Comparison of ENCODE assay signal across 24 mouse cellular contexts in the genomic region with DNA sequence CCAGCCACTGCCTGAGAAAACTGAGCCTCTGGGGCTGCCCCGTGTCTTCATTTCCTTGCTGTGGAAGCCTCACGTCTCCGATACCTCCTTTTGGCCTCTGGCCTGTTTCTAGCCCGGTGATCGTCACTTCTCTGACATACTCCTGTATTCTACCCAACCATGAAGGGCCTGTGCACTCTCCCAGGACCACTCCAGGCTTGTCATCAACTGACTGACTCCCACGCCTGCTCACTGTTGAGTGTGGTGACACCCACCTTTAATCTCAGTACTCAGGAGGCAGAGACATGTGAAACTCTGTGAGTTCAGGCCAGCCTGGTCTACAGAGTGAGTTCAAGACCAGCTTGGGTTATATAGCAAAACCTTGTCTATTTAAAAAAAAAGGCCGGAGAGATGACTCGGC.
DNase-seq lines count a peak whose midpoint lies in the region; ATAC-seq and TF ChIP-seq lines count a peak whose summit lies in the region.
"Had no signal": no experiment of that assay in that cellular context is flagged by ENCODE, and none has a peak within 500 bp of the region (broad histone marks: within the 10 kb centered on the region; RNA-seq: fewer than 3 reads in every experiment).

No protein-coding gene starts in this region.

- TF ChIP-seq POLR2A in CH12.LX (IDR thresholded peaks at IDR 0.05; ENCODE audit: low read depth, low read length) = no peak

- 55% methylated on average over 8 of the region's 8 CpGs for WGBS in kidney, embryonic 15.5 days
- WGBS in kidney, postnatal 0 days = 56% methylated on average over 8 of the region's 8 CpGs

- ATAC-seq in kidney, embryonic 15.5 days (replicated peaks; ENCODE audit: low FRiP score) = peak; percentile 56; the same call in 1 of the 2 replicates
- no peak for ATAC-seq in kidney, postnatal 0 days (replicated peaks; ENCODE audit: low FRiP score, low read depth)
- ATAC-seq: CD4-positive, CD25-positive, alpha-beta regulatory T cell, adult 4 months; forebrain, embryonic 14.5 days; forebrain, embryonic 16.5 days had no signal

- no peak overlapping the region for H3K4me3 ChIP-seq in kidney, embryonic 15.5 days (replicated peaks)
- H3K4me3 ChIP-seq in kidney, postnatal 0 days (replicated peaks; ENCODE audit: low read depth, low read length) = no peak overlapping the region
- no peak overlapping the region for H3K4me3 ChIP-seq in CH12.LX (replicated peaks in 1 of 3; ENCODE audit: low read depth in 2 of 3, low read length in 2 of 3, poor library complexity in 1 of 3)
- H3K4me3 ChIP-seq: embryonic facial prominence, embryonic 13.5 days; embryonic facial prominence, embryonic 15.5 days; erythroblast, embryonic 14.5 days; forebrain, embryonic 10.5 days; forebrain, embryonic 12.5 days had no signal

- dilution Hi-C loops in CH12.LX (cut with MboI; ENCODE audit: extremely low pct_ligation_motif_present, extremely low pct_unique_long_range_greater_than_20kb, low sequenced_read_pairs) = no loop called here

- no peaks in the 10 kb centered on the region for H3K79me2 ChIP-seq in CH12.LX (replicated peaks; ENCODE audit: control insufficient read depth, extremely low read depth, insufficient read depth, poor library complexity, severe bottlenecking)

- no peak overlapping the region for H3K4me2 ChIP-seq in kidney, embryonic 15.5 days
- no peak overlapping the region for H3K4me2 ChIP-seq in kidney, postnatal 0 days (ENCODE audit: low read length)
- no peak overlapping the region for H3K4me2 ChIP-seq in CH12.LX (ENCODE audit: insufficient read depth, low read depth, poor library complexity, severe bottlenecking)
- H3K4me2 ChIP-seq: embryonic facial prominence, embryonic 13.5 days; embryonic facial prominence, embryonic 15.5 days; forebrain, embryonic 12.5 days had no signal

- no peaks in the 10 kb centered on the region for H3K9me3 ChIP-seq in kidney, embryonic 15.5 days (replicated peaks)
- no peaks in the 10 kb centered on the region for H3K9me3 ChIP-seq in kidney, postnatal 0 days (replicated peaks; ENCODE audit: low read length)
- H3K9me3 ChIP-seq in CH12.LX (replicated peaks; ENCODE audit: low read length) = no peaks in the 10 kb centered on the region
- H3K9me3 ChIP-seq: embryonic facial prominence, embryonic 13.5 days; embryonic facial prominence, embryonic 15.5 days; forebrain, embryonic 10.5 days; forebrain, embryonic 12.5 days had no signal

- H3K27ac ChIP-seq in kidney, embryonic 15.5 days = no peak overlapping the region
- H3K27ac ChIP-seq in kidney, postnatal 0 days = no peak overlapping the region
- H3K27ac ChIP-seq in CH12.LX (ENCODE audit: insufficient read depth, low read depth) = no peak overlapping the region
- H3K27ac ChIP-seq: embryonic facial prominence, embryonic 13.5 days; embryonic facial prominence, embryonic 15.5 days; forebrain, embryonic 10.5 days; forebrain, embryonic 12.5 days had no signal

- H3K9ac ChIP-seq in kidney, embryonic 15.5 days = no peak overlapping the region
- no peak overlapping the region for H3K9ac ChIP-seq in kidney, postnatal 0 days (ENCODE audit: low read depth, low read length)
- no peak overlapping the region for H3K9ac ChIP-seq in CH12.LX (ENCODE audit: insufficient read depth, low read depth)
- H3K9ac ChIP-seq: embryonic facial prominence, embryonic 13.5 days; embryonic facial prominence, embryonic 15.5 days; forebrain, embryonic 12.5 days had no signal

- in situ Hi-C loops in CH12.LX (cut with MboI; ENCODE audit: low pct_ligation_motif_present, low pct_unique_long_range_greater_than_20kb, low sequenced_read_pairs) = no loop called here

- H3K4me1 ChIP-seq in kidney, embryonic 15.5 days = no peaks in the 10 kb centered on the region
- no peaks in the 10 kb centered on the region for H3K4me1 ChIP-seq in kidney, postnatal 0 days (replicated peaks; ENCODE audit: insufficient read depth, low read length)
- H3K4me1 ChIP-seq in CH12.LX (ENCODE audit: control insufficient read depth in 1 of 2, insufficient read depth in 2 of 2) = peaks cover 0 to 13% of the 10 kb centered on the region in 2 experiments; a peak in 2 of 4 replicates
- H3K4me1 ChIP-seq: embryonic facial prominence, embryonic 13.5 days; embryonic facial prominence, embryonic 15.5 days; forebrain, embryonic 10.5 days; forebrain, embryonic 12.5 days had no signal

- H3K36me3 ChIP-seq in kidney, embryonic 15.5 days = no peaks in the 10 kb centered on the region
- no peaks in the 10 kb centered on the region for H3K36me3 ChIP-seq in kidney, postnatal 0 days (ENCODE audit: insufficient read depth, low read length)
- no peaks in the 10 kb centered on the region for H3K36me3 ChIP-seq in CH12.LX (replicated peaks in 1 of 2; ENCODE audit: control insufficient read depth in 1 of 2, insufficient read depth in 1 of 2, low read length in 1 of 2)
- H3K36me3 ChIP-seq: embryonic facial prominence, embryonic 13.5 days; embryonic facial prominence, embryonic 15.5 days; forebrain, embryonic 10.5 days; forebrain, embryonic 12.5 days had no signal

- TF ChIP-seq RAD21 in CH12.LX (IDR thresholded peaks at IDR 0.05; ENCODE audit: low read depth, low read length) = no peak

- TF ChIP-seq EP300 in CH12.LX (IDR thresholded peaks at IDR 0.05; ENCODE audit: low read length) = no peak

- DNase-seq in kidney, postnatal 25 days = no peak
- DNase-seq in kidney, postnatal 0 days (ENCODE audit: low spot score) = peak; percentile 47
- DNase-seq in kidney, adult 9 months = no peak
- peak; percentile 55 for DNase-seq in CH12.LX (ENCODE audit: extremely low read depth)
- DNase-seq: adrenal gland, adult 2 months; adrenal gland, postnatal 10 days; adrenal gland, postnatal 25 days; B cell, adult 2 months; cerebellum, adult 11 months; cerebellum, adult 18-20 months; cerebellum, adult 8-10 months; cerebellum, adult 9-11 months; cerebellum, postnatal 14 days; cerebellum, postnatal 36 days; embryo, embryonic 11 days had no signal

- H3K27me3 ChIP-seq in kidney, embryonic 15.5 days = no peaks in the 10 kb centered on the region
- no peaks in the 10 kb centered on the region for H3K27me3 ChIP-seq in kidney, postnatal 0 days (ENCODE audit: insufficient read depth, low read length)
- H3K27me3 ChIP-seq in CH12.LX (replicated peaks) = no peaks in the 10 kb centered on the region
- H3K27me3 ChIP-seq: embryonic facial prominence, embryonic 13.5 days; embryonic facial prominence, embryonic 15.5 days had no signal

- TF ChIP-seq CTCF in kidney, postnatal 0 days (IDR thresholded peaks at IDR 0.05; ENCODE audit: low read depth) = no peak
- no peak for TF ChIP-seq CTCF in CH12.LX (conservative IDR thresholded peaks at IDR 0.05 in 1 of 2, IDR thresholded peaks at IDR 0.05 in 1 of 2; ENCODE audit: low read depth in 2 of 2, low read length in 2 of 2)

TF ChIP-seq in CH12.LX, 34 proteins besides CTCF, POLR2A, EP300 and RAD21:
- TF ChIP-seq MEF2A (IDR thresholded peaks at IDR 0.05; ENCODE audit: borderline replicate concordance, low read depth, low read length) (no peak), MAX (IDR thresholded peaks at IDR 0.05; ENCODE audit: low read length) (no peak; the same call in 1 of the 2 replicates), BHLHE40 (IDR thresholded peaks at IDR 0.05; ENCODE audit: low read depth, low read length) (0 out of 2 replicates have a peak, but pooled peaks have one; percentile 34), SMC3 (IDR thresholded peaks at IDR 0.05; ENCODE audit: low read depth, low read length) (no peak), ETS1 (conservative IDR thresholded peaks at IDR 0.05; ENCODE audit: low read depth, low read length) (0 out of 2 replicates have a peak, but pooled peaks have one; percentile 8), ZNF384 (IDR thresholded peaks at IDR 0.05; ENCODE audit: low read depth, low read length) (no peak)

Comparison
In these comparisons a context has a peak if more than half of its experiments do, and no peak if none do; other contexts are left out.
1. DNase-seq: peak in kidney, postnatal 0 days (single experiment) and CH12.LX (single experiment); none in kidney, postnatal 25 days (0 of 2) and kidney, adult 9 months (single experiment).